Mouse (Mus musculus) cortical plate, adult 2 months (tissue): ENCODE data around the gene Cfap69.

Source experiments
- CTCF ChIP-seq: fragments of 200-500 bp; IDR thresholded peaks from 2 replicates; pipeline ENCODE4 v1.5.1; 2011; ENCODE audit warnings: mild to moderate bottlenecking, control low read depth, low read length; ENCODE audit not compliant: insufficient read depth; ENCODE audit errors: extremely low read depth
- POLR2A ChIP-seq: fragments of 200-500 bp; IDR thresholded peaks from 2 replicates; pipeline ENCODE4 v1.6.1; 2011; ENCODE audit warnings: mild to moderate bottlenecking, low read length, control low read depth; ENCODE audit not compliant: insufficient read depth; ENCODE audit errors: extremely low read depth

GRCm38 (mm10) chr5:5559798-5560197 lies 104.2 kb downstream of the Cfap69 start:
- TF ChIP-seq POLR2A (no peak), CTCF (no peak)
